Mouse (Mus musculus) MEL-GATA-1-ER (cell line): ENCODE results near the gene Ndufaf3.
A peak's percentile ranks its signal among the peaks of the same experiment; 100 is the strongest.

Experiments
- DNase-seq: peaks from one replicate; pipeline ENCODE4 v3.0.0-alpha.2; 2012; ENCODE audit warnings: low read depth; ENCODE audit errors: extremely low read depth

The Ndufaf3 gene

GRCm38 (mm10) chr9:108566815-108567776, at the start of gene Ndufaf3:
Gene Ndufaf3, minus strand, starts transcription at chr9:108567434.
- DNase-seq: peak; percentile 89

- no peak for DNase-seq
Observed at GRCm38 (mm10) chr9:108611488-108611887, 44.3 kb upstream of the Ndufaf3 start.

DNA sequence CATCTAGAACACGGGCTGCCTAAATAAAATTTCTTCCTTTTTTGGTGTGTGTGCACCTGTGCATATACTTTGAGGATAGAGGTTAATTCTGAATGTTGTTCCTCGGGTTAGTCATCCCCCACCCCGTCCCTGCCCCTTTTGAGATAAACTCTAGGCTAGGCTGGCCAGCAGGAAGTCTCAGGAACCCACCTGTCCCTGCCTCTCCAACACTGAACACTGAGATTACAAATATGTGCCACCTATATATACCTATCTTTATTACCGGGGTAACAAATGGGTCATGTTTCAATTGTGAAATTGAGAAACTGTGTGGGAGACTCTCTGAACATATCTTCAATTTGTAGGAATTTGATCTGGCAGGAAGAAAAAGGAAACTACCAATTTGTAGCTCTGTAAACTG, 41.7 kb upstream of the Ndufaf3 start:
- no peak for DNase-seq

- peak; percentile 50 for DNase-seq
Observed at GRCm38 (mm10) chr9:108607929-108608328, 40.7 kb upstream of the Ndufaf3 start.

DNA sequence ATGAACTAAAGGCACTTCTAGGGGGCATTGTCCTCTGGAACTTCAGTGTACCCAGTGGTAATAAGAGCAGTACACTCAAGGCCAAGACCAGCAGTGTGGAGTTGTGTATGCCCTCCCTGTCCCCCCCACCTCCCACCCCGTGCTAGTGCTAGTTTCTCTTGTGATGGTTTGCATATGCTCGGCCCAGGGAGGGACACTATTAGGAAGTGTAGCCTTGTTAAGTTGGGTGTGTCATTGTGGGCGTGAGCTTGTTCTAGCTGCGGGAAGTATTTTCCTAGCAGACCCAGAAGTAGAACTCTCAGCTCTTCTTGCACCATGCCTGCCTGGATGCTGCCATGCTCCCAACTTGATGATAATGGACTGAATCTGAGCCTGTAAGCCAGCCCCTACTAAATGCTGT, 34.8 kb upstream of the Ndufaf3 start:
- DNase-seq: no peak

GRCm38 (mm10) chr9:108600011-108600410, 32.8 kb upstream of the Ndufaf3 start:
- DNase-seq: no peak

DNA sequence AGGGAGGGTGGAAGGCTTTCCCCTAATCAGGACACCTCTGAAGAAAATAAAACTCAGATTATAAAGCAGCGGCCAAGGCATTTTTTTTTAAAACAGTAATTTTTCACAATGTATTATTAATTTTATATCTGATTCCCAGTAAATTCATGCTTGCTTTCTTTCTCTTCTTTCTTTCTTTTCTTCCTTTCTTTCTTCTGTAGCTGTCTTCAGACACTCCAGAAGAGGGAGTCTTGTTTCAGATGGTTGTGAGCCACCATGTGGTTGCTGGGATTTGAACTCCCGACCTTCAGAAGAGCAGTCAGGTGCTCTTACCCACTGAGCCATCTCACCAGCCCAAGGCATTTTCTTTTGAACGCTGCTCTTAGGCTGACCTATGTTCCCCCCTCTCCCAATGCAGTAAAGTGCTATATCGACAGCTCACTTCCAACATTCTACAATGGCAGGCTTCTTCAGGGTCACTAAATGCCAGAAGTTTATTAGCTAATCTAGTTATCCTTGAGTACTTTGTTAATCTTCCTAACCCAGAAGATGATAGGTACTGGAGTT, 31.9 kb upstream of the Ndufaf3 start:
- no peak for DNase-seq

GRCm38 (mm10) chr9:108596998-108597764, 29.9 kb upstream of the Ndufaf3 start, which contains the start of gene P4htm:
Gene P4htm, minus strand, starts transcription at chr9:108597667.
- no peak for DNase-seq

DNA sequence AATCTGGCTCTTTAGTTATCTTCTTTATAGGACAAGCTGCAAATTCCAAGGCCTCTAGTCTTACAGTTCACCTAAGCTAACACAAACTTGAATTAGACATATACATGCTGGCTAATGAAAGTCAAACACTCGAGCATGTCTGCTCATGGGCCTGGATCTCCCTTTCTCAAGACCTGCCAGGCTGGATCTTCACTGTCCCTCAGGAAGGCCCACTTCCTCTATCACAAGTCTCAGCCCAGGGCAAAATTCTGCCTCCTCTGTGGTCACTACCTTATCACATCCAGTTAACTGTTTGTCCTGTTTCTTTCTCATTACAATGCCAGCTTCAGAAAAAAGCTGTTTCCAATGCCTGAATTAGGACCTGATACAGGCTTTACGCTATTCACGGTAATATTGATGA, 27.1 kb upstream of the Ndufaf3 start:
- no peak for DNase-seq

- no peak for DNase-seq
Observed at GRCm38 (mm10) chr9:108591462-108591861, 24.2 kb upstream of the Ndufaf3 start.

DNA sequence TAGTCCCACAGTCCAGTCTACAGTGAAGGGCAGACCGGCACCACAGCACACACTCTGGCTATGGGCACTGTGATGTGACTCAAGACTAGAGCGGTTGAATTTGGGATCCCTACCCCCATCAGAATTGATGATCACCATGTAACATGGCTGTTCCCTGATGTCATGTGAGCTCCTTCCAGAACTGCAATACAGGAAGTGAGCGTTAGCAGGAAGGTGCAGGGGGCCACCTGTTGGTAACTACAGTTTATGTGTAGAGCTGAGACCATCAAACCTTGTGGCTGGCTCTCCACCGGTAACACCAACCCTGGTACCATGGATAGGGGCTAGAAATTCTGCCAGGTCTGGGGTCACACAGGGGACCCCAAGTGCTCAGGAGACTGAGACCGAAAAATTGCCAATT, 22.0 kb upstream of the Ndufaf3 start:
- no peak for DNase-seq

DNA sequence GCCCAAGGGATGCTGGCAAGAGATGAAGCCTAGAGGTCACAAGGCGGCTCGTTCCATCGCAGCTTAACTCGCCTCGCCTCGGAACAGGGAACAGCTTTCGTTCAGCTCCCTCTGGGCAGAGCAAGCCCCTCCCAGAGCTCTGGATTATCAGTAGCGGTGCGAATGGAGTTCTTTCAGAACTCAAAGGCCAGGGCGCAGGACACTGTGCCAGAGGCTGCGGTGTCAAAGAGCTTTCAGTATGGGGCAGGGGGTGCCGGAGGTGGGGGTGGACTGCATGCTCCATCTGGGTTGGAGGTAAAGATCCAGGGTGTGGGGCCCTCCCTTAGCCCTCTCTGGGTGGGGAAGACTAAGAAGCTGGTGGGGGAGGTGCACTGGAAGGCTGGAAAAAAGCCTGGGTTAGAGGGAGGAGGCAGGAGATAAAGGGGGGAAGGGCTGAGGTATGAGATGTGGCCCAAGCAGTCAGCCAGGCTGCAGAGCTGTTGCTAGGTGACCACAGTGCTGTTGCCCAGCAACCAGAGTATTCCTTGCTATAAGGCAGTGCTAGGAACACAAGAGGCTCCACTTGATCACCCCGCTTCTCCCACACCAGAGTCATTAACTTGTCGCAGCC, 20.4 kb upstream of the Ndufaf3 start:
- DNase-seq: no peak

DNA sequence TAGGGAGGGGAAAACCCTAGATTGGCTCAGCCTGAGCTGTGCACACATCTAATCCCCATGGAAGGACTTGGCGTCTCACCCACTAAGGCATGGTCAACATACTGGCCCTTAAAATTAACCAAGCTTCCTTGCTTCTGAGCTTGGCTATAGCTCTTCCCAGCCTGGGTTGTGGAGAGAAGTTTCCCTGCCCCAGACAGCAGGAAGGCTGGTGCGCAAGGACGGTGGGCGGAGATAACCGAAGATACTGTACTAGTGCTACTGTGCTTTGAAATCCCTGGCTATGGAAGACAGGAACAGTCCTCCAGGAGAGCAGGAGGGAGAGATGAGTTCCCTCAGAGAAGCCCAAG, 12.1 kb upstream of the Ndufaf3 start:
- no peak for DNase-seq

- DNase-seq: peak; percentile 94
Observed at GRCm38 (mm10) chr9:108578545-108579343, 11.5 kb upstream of the Ndufaf3 start, which contains the start of gene Wdr6. Gene Wdr6, minus strand, starts transcription at chr9:108578739.

DNA sequence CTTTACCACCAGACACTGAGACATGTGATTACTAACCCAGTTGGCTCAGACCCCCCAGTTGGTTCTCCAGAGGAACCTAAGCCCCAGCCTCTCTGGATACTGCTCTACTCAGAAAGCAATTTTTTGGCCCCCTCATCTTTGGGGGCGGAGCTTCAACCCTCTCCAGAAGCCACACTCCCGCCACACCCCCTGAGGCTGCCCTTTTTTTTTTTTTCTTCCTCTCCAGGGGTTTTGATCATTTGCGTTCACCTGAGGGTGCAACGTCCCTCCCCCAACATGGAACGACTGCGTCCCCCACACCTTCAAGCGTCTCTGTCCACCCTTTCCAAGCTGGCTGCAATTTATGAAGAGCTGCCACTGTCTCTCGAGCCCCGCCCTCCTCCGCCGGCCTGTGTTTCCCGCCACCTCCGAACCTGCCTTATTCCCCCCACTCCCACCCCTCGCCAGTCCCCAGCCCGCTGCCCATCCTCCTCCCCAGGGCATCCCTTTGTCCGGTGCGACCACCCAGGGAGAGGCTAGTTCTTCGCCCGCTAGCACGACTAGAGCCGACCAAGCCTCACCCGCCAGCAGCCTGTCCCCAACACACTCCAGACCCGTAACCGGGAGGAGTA, 10.8 kb upstream of the Ndufaf3 start:
- DNase-seq: no peak

GRCm38 (mm10) chr9:108577025-108577424, 9.8 kb upstream of the Ndufaf3 start:
- no peak for DNase-seq

DNA sequence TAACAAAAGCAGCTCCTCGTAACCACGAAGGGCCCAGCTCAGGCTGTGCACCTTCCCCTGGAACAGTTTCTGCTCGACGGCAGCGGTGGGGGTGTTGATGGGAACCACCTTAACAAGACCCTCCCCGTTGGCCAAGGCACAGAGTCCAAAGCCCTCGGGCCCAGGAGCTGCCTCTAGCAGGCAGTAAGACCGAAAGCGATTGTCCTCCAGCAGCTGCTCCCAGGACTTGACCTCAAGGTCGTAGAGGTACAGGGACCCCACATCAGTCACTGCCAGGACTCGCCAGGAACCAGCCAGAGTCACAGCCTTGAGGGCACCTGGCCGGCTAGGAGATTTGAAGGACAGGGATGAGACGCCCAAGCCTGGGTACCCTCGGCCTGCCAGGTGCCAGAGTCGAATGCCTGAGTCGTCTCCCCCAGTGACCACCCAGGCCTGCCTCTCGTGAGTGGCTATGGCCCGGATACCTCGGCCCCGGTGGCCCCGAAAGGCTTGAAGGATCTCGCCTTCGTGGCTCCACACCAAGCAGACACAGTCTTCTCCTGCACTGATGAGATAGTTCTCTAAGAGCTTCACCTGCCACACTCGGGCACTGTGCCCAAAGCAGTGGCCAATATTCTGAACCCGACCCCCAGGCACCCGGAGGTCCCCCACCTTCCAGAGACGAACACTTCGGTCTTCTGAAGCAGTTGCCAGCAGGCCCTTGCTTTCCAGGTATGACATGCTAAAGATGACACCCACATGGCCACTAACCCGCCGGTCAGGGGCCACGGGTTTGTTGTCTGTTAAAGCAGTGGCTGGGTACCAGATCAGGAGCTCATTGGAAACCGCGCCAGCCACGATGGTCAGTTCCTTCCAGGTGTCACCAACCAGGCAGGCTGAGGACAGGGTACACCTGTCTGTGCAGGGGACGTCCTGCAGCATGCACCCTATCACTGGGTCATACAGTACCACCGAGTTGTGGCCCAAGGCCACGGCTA, 8.4 kb upstream of the Ndufaf3 start:
- no peak for DNase-seq

- no peak for DNase-seq
Observed at GRCm38 (mm10) chr9:108574921-108575320, 7.7 kb upstream of the Ndufaf3 start.
